Mouse (Mus musculus): ENCODE measurements around the gene Tmem231.

Tmem231 gene

GRCm38 (mm10) chr8:111933348-111934076 lies at the start of gene Tmem231:
Tmem231 (minus strand) TSS chr8:111933881.
- peak; percentile 84 for DNase-seq (ENCODE audit: low spot score)

DNA sequence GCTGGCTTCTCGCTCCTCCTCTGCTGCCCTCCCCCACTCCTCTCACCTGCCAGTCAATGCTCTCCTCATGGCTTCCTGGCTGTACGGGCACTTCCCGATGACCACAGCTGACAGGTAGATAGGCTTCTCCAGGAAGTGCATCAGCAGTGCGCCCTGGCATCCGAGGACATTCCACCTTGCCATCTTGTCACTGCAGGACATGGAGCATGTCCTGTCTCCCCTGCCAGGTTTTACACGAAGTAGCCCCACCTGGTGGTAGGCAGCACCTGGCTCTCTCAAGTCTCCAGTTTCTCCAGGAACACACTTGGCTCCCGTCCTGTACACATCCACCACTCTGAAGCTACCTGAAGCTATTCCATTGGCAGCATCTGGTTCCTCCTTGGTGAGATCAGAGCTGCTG lies 48.4 kb upstream of the Tmem231 start:
- DNase-seq (ENCODE audit: low spot score) = no peak

DNA sequence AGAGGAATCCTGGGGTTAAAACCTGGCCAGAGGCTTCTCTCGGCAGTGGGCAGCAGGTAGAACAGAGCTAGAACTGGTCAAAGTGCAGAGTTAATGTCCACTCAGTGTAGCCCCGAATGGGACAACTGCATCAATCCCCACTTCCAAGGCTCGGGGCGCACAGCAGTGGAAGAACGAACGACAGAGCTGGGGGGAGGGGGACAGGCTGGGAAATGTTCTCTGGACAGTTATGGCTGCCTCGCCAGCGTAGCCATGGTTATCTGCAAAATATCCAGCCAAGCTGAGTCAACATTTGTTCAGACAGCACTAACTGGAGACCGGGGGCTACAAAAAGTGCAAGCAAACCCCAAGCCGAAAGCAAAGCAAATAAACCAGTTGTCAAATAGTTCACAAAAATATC lies 44.5 kb upstream of the Tmem231 start:
- DNase-seq (ENCODE audit: low spot score) = no peak

DNA sequence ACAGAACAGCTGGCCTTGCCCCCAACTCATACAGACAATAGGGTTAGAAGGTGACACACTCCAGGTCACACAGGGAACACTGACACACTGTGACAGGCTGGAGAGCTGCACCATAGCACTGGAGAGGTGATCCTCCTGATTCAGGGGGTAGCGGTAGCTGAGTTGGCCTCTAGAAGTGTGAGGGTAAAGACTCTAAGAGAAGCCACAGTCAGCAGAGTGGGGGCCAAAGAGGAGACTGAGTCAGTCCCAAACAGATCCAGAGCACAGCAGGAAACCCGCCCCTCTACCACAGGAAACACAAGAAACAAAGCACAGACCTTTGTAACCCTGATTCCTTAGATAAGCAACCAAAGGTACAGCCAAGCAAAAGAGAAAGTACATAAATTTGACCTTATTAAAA lies 42.6 kb upstream of the Tmem231 start:
- no peak for DNase-seq (ENCODE audit: low spot score)

GRCm38 (mm10) chr8:111975706-111976105 lies 42.0 kb upstream of the Tmem231 start:
- DNase-seq (ENCODE audit: low spot score) = no peak

DNA sequence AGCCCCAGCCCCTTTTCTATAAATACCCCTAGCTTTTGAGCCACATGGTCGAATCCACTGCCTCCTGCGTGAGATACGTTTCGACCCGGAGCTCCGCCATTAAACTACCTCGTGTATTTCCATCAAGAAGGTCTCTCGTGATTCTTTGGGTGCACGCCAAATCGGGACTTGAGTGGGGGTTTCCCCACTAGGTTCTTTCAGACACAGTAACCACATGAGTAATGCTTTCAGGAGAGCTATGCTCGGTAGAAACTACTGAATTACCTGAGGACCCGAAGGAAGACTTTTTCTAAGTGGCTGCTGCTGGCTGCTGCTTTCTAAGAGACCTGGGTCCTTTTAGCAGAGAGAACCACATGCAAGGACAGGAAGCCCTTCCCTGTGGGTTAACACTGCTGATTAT lies 40.5 kb upstream of the Tmem231 start:
- no peak for DNase-seq (ENCODE audit: low spot score)

DNA sequence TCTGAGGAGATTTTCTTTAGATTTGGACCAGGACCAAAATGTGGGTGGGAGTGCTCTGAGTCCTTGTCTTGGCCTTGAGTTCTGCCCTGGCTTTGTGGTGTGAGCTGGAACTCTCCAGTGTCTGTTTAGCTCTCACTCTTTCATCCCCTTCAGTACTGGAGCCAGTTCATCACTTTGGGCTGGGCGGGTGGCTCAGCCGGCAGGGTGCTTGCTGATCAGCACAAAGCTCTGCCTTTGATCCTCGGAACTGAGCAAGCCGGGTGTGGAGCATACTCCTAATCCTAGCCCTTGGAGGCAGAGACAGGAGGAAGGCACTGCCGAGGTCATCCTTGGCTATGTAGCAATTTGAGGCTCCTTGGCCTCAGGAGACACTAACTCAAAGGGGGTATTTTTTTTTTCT lies 35.3 kb upstream of the Tmem231 start:
- DNase-seq (ENCODE audit: low spot score) = no peak

DNA sequence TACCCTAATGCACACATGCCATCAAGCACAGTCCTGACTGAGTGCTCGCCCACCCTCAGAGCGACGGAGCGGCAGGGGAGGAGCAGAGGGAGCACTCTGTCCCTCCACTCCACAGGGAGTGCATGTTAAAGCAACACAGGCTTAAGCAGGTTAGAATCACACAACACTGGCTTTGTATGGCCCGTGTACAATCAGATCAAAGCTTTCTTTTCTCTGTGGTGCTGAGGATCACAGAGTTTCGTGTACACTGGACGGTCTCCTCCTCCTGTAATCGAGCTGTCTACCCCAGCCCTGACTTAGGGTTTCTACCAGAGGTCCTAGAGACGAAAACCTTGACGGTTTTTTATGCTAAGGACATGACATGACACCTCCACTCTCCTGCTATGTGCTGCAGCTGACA lies 34.9 kb upstream of the Tmem231 start:
- DNase-seq (ENCODE audit: low spot score) = no peak

DNA sequence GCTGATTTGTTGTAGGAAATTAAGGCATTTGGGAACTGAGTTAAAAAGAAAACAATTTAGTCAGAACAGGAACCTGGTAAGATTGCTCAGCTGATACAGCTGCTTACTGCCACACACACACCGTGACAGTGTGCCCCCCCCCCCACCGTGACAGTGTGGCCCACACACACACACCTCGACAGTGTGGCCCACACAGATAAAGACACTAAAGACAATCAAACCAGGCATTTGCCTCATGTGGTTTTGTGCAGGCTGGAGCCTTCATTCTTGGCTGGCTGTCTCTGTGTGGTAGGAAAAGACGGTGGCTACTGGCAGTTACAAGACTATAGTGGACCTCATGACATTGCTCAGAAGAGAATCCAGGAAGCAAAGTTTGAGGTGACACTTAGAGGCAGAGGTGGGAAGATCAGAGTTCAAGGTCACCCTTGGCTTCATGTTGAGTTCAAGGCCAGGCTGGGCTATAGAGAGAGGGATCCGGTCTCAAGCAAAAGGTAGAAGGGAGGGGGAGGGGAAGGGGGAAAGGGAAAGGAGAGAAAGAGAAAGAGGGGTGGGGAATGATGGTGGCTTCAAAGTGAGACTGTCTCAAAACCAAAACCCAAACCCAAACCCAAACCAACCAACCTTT lies 33.7 kb upstream of the Tmem231 start:
- no peak for DNase-seq (ENCODE audit: low spot score)

GRCm38 (mm10) chr8:111964849-111965561 lies 31.3 kb upstream of the Tmem231 start:
- DNase-seq (ENCODE audit: low spot score) = no peak

DNA sequence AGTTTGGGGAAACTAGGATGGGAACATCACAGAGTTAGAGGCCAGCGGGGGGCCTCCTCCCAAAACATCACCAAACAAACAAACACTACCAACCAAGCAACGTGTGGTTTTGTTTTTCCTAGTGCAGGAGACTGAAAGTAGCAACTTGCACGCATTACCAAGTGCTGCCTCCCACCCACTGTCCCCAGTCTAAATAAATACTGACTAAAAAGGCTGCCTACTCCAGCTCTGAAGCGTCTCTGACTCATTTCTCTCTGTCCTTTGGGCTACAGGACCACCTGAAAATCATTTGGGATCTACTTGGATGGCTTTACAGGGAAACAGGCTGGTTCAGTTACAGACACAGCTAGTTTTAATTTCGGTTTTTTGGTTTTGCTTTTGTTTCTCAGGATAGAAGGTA lies 30.7 kb upstream of the Tmem231 start:
- no peak for DNase-seq (ENCODE audit: low spot score)

GRCm38 (mm10) chr8:111963546-111963945 lies 29.9 kb upstream of the Tmem231 start:
- no peak for DNase-seq (ENCODE audit: low spot score)

GRCm38 (mm10) chr8:111963091-111963490 lies 29.4 kb upstream of the Tmem231 start:
- DNase-seq (ENCODE audit: low spot score) = no peak

DNA sequence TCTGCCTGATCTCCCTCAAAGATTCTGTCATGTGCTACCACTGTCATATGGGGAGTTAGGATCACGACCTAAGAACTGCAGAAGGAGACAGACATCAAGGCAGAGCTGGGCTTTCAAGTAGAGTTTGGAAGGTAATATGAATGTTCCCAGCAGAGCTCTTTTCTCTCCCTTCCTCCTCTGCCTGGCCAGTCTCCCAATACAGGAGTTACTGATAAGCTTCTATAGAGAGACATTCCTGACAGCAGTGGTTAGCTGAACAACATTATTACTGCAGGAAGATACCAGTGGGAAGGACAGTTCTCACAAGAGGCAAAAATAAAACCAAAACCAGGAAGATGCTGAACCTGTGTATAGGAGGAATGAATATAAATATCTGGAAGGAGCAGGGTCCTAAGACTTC lies 28.9 kb upstream of the Tmem231 start:
- DNase-seq (ENCODE audit: low spot score) = no peak

- DNase-seq (ENCODE audit: low spot score) = no peak
Observed at GRCm38 (mm10) chr8:111961330-111961729, 27.6 kb upstream of the Tmem231 start.

DNA sequence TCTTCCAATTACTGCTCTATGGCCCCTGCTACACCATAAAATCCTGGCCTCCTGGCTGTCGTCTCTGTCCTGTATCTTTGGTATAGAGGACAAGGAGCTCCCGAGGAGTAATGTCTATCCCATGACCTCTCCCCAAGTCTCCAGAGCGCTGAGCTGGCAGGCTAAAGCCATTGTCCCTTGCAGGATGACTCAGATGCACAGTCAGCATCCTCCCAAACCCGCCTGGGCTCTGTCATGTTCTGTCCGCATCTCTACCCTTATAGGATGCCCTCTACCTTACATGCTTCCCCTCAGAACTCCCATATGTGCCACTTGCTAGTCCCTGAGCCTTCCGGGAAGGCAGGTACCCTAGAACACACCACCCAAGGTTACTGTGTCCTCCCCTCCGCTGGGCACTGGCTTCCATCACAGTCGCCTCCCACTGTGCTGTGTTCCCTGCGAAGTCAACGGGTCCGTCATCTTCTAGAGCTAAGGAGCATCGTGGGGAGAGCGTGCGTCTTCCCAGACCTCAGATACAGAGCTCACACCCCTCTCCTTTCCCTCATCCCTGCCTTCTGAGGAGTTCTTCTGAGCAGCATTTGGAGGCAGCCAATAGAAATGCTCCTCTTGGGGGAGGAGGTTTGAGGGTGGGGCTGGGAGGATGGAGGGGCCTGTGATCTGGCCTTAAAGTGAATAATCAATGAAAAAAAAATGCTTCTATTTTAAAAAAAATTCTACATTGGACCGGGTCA lies 27.1 kb upstream of the Tmem231 start:
- no peak for DNase-seq (ENCODE audit: low spot score)

- no peak for DNase-seq (ENCODE audit: low spot score)
Observed at GRCm38 (mm10) chr8:111957231-111957630, 23.6 kb upstream of the Tmem231 start.

GRCm38 (mm10) chr8:111955879-111956278 lies 22.2 kb upstream of the Tmem231 start:
- DNase-seq (ENCODE audit: low spot score) = no peak

DNA sequence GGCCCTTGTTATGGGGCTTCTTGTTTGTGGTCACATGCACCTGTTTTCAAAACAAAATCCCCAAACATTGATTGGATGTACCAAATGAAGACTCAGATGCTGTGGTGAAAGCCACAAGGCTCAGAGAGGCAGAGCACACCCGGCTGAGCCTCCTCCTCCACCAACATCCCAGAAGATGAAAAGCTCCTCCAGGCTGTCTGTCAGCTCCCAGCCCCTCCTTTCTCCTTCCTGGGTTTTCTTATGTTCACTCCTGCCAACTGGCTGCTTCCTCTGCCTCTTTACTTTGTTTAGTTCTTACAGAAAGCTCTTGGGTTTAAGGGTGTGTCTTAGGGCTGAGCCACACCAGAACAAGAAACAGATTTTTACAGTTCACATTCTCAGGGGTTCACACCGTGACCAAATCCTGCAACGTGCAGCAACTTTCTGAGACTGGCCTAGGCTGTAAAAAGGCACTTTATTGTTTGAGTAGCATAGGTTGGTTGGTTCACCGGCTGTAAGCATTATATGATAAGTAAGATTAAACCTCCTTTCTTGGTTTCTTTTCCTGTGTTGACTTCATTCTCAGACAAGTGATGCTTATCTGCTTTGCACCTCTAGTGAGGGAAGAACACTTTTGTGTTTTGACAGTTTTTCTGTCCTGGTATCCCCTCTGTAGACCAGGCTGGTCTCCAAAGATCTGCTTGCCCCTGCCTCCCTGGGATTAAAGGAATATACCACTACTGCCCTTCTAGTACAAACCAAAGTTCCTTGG lies 21.3 kb upstream of the Tmem231 start:
- no peak for DNase-seq (ENCODE audit: low spot score)

DNA sequence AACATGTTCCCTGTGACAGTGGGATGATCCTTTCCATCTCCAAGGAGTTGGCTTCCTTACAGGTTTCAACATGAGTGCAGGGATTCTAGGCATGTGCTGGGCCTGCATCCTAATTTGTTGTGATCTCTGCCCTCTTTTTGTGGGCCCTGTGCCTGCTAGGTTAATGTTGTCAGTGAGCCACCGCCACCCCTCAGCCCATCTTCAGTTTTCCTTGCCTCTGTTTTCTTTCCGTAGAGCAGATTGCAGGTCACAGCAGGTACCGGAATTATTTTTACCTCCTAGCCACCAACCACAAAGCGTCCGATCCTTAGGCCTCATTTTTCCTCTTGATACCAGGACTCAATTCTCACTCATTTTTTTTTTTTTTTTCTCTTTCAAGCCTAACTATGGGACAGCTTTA lies 18.3 kb upstream of the Tmem231 start:
- no peak for DNase-seq (ENCODE audit: low spot score)

DNA sequence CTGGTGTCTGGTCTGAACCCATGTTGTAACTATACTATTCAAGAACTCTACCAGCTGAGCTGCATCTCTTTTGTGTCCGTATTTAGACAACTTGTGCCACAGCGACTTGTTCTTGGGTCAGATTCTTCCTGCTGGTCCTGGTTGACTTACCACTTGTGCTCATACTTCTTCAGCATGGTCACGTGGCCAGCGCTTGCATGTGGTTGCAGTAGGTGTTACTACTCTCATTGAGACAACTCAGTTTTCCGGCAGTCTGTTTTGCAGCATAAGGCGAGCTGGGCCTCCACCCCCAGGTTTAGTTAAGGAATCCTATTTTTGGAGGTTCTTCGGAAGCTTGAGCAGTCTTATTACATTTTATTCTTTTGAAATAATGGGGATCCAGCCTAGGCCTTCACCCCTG lies 17.6 kb upstream of the Tmem231 start:
- no peak for DNase-seq (ENCODE audit: low spot score)

DNA sequence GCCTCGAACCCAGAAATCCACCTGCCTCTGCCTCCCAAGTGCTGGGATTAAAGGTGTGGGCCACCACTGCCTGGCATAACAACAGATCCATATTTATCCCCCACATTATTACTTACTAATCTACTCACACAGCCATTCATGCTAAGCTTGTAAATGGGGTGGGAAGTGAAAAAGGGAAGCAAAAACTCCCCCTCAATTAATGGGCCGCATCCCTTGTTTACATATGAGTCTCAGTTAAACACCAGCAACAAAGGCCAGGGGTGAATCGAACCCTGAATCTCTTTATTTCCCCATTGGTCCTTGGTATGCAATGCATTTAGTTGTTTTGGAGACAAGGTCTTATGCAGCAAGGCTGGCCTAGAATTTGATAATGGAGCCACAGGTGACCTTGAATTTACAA lies 17.2 kb upstream of the Tmem231 start:
- DNase-seq (ENCODE audit: low spot score) = no peak
